Mouse (Mus musculus) thymus, postnatal 10 days (tissue): ENCODE measurements around the gene Ppia.
"Not testable (repeated sequence)": the region's sequence is repeated elsewhere in the genome, so short reads cannot be mapped to it uniquely, and the experiment has no call there.

Experiments
- DNase-seq, 2 experiments: peaks; one replicate each; pipeline ENCODE4 v3.0.0; 2021; ENCODE audit warnings: low spot score in 2 of 2

Gene Ppia

DNA sequence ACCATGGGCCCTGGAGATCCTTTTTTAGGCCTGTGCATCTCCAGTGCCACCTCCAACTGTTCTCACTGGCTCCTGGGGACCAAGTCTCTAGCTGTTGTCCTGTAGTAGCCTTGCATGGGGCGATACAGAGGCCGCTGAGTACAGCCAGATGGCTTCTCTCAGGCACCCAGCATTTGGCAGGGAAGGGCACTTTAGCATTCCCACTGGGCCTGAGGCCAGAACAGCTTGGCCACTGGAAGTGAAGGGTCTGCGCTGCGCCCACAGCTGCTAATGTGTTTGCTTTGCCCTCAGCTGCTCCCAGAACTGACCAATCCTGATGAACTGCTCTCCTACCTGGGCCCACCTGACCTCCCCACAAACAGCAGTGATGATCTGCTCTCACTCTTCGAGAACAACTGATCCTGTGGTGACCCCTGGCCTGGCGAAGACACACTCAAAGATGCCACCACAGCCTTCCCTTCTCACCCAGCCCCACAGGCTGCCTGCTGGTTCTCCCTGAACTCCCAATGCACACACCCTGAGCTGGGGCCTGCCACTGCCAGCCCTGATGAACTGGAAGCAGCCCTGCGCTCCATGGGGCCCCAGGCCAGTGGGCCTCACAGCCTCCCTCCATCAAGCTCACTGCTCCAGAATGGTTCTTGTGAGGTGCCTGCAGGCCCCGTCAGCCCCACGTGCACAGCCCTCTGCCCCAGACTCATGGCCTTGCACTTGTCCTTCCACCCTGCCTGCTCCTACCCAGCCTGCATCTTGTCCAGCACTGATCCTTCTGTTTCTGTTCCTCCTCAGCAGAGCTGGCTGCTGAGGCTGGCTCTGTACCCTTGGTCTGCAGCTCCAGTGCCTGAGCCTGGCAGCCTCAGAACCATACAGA, 10.3 kb upstream of the Ppia start:
- no peak for DNase-seq

- peak; percentile 40 to 53 for DNase-seq
Observed at GRCm38 (mm10) chr11:6405591-6406081, 9.6 kb upstream of the Ppia start.

DNA sequence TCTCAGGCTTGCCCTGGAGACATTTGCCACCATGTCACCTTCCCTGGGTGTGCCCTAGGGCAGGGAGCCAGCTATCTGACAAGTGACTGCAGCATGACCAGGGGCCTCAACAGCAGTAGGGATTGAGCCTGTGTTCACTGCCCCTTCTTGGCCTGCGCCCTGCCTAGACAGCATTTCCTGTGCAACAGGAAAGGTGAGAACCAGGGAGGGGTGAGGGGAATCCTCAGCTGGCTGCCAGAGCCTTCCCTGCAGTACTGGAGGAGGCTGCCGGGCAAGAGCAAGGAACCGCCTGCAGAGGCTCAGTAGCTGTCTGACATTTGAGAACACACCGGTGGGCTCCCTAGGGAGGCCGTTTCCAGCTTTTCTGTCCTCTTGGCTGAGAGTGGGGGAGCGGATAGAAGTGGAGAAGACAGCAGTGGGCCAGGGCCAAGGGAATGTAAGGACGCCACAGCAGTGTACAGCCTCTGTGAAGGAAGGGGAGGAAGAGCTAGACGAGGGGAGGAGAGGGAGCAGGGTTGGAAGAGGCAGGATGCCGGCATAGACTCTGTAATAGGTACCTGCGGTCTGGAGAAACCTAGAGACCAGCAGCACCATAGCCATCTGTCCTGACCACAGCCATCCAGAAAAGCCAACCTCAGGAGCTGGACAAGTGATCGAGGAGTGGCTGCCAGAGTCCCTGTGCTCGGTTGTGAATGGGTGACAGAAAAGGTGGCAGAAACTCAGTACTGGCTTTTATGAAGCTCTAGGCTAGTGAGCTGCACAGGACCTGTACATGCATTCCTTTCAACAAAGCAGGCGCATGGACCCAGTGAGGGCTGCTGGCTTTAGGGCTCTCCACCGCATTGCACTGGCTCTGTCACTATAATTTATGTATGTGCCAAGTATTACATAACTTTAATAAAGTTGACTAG, 8.7 kb upstream of the Ppia start:
- DNase-seq = peak; percentile 41 to 47

DNA sequence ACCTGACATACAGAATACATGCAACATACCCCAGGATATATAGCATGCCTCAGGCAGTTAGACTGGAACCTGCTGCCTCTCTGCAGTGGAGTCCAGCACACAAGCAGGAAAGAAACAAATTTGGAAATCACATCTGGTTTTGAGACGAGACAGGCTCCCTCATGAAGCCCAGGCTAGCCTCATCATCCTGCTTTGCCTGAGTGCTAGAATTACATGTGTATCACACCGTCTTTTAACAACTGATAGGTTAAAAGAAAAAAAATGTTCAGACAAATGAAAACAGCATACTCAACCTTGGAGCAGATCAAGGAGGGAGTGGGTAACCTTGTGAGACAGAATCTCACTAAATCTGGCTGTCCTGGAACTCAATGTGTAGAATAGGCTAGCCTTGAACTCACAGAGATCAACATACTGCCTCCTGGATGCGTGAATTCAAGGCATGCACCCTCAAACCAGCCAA, 8.1 kb upstream of the Ppia start:
- no peak for DNase-seq

DNA sequence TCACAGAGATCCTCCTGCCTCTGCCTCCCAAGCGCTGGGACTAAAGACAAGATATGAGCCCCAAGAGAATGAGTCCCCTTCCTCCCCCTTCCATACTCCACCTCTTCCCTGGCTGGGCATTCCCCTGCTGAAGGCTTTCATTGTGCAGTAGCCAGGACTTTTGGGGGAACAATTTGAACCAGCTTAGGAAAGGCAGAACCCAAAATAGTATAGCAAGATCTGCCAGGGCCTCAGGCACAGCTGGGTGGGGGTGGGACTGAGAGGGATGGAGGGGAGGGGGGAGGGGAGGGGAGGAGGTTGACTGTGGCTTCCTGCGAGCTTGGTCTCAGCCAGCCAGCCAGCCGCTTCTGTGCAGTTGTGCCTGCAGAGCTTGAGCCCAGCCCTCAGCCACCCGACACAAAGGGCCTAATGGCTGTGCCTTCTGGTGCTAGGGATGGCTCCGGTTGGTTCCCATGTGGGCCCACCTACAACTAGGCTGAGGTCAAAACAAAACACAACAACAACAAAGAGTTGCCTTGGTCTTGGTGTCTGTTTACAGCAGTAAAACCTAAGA, 5.1 kb upstream of the Ppia start:
- peak; percentile 60 to 65 for DNase-seq

DNA sequence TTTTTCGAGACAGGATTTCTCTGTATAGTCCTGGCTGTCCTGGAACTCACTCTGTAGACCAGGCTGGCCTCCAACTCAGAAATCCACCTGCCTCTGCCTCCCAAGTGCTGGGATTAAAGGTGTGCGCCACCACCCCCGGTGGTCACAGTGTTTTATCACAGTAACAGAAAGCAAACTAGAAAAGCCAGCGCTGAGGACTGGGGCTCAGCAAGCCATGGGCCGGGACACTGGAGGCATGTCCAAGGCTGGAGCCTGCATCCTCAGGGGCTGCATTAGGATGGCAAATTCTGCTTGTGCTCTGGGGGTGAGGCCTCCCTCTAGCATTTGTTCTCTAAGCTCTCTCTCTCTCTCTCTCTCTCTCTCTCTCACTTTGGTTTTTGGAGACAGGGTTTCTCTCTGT, 4.5 kb upstream of the Ppia start:
- not testable (repeated sequence) for DNase-seq

- peak; percentile 67 to 82 for DNase-seq
Observed at GRCm38 (mm10) chr11:6411684-6412083, 3.6 kb upstream of the Ppia start.

GRCm38 (mm10) chr11:6413264-6413663, 2.0 kb upstream of the Ppia start:
- no peak for DNase-seq

GRCm38 (mm10) chr11:6415551-6416404, 535 bp downstream of the Ppia start:
- peak; percentile 97 to 99 for DNase-seq

GRCm38 (mm10) chr11:6416405-6417034, 1.3 kb downstream of the Ppia start:
- DNase-seq = peak; percentile 77

GRCm38 (mm10) chr11:6417069-6417468, 1.8 kb downstream of the Ppia start:
- no peak for DNase-seq

GRCm38 (mm10) chr11:6417490-6417889, 2.2 kb downstream of the Ppia start:
- DNase-seq = no peak

DNA sequence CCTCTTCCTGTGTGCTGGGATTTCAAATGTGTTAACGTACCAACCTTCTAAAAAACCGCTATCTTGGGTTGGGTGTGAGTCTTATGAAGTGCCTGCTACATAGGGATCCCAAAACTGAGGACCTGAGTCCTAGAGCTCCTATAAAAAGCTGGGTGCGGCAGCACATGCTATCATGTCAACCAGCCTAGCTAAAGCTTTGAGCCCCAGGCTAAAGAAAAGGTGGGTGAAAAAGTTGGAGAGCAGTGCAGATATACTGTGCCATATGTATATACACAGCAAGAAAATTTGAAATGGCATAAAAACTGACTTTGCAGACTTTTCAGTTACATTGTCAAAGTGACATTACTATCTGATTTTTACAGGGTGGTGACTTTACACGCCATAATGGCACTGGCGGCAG, 3.5 kb downstream of the Ppia start:
- DNase-seq = no peak

DNA sequence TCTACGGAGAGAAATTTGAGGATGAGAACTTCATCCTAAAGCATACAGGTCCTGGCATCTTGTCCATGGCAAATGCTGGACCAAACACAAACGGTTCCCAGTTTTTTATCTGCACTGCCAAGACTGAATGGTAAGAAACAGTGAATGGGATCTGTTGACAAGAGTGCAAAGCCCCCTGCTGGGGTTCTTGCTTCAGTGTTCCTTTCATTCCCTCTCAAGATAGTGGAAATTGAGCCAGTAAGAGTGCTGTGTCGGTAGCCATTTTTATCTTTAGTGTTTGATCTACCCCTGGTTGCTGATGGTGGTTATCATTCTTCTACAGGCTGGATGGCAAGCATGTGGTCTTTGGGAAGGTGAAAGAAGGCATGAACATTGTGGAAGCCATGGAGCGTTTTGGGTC, 3.9 kb downstream of the Ppia start:
- DNase-seq = not testable (repeated sequence)

DNA sequence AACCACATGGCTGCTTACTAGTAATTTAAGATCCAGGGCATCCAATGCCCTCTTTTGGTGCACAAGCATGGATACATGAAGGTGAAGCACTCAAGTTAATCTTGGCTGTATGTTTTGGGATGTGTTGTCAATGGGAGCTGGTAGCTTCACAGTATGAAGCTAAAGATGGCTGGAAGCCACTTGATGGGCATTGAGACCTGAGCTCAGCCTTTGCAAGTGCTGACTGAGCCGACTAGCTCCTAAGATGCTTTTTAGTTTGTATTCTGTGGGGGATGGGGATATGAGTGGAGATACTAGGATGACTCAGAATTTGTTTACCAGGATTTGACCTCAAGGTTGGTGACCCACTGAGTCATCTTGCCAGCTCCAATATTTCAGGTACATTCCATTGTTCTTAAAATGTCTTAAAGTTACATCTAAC, 5.0 kb downstream of the Ppia start:
- no peak for DNase-seq

DNA sequence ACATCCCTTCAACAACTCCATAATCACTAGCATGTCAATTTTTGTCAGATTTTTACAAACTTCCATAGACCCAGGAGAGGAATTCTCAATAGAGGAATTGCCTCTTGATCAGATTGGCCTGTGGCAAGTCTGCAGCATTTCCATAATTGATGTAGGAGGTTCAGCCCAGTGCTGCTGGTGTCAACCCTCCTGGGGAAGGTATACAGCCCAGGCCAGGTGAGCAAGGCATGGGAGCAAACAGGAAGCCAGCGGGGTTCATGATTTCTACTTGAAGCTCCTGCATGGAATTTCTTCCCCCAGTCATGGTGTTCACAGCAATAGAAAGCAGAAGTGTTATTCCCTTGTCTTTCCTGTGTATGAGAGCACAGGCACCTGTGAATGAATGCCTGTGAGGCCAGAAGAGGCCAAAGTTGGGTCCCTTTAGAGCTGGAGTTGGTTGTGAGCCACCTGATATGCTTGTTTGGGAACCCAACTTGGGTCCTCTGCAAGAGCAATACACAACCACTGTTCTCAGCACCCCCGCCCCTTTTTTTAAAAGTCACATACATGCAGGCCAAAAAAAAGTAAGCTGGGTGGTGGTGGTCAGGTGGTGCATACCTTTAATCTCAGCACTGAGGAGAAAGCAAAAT, 5.6 kb downstream of the Ppia start:
- no peak for DNase-seq

- no peak for DNase-seq
Observed at GRCm38 (mm10) chr11:6430186-6430585, 14.9 kb downstream of the Ppia start.

GRCm38 (mm10) chr11:6436442-6436841, 21.2 kb downstream of the Ppia start:
- peak; percentile 30 to 74 for DNase-seq

GRCm38 (mm10) chr11:6437667-6438066, 22.4 kb downstream of the Ppia start:
- DNase-seq = no peak

GRCm38 (mm10) chr11:6440171-6440570, 24.9 kb downstream of the Ppia start:
- DNase-seq = no peak
